Mouse (Mus musculus) T-cell, adult 2 months (primary cell): Measurements from ENCODE around the gene Zfp1.

Source experiments
- DNase-seq: peaks from one replicate; pipeline ENCODE4 v3.0.0; 2022; ENCODE audit warnings: low spot score

The Zfp1 gene

GRCm38 (mm10) chr8:111625694-111626527 lies 17.3 kb upstream of the Zfp1 start:
- DNase-seq: peak; percentile 62

- no peak for DNase-seq
These were observed 16.7 kb upstream of the Zfp1 start for GRCm38 (mm10) chr8:111626528-111626820.

DNA sequence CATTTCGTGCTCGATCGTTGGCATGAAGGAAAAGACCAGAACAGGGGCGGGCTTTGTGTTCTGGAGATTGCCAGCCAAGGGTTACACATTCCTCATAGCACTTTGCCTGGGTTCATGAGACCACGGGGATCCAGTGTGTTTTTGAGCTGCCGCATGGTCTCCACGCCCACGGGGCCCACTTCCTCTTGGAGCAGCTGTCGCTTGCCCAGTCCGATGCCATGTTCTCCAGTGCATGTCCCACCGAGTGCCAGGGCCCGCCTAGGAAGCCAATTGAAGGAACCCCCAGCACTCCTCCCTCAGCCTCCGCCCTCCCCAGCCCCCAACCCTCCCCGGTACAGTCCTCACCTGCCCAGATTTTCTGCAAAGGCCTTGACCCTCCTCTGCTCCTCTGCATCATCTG lies 16.3 kb upstream of the Zfp1 start:
- no peak for DNase-seq

DNA sequence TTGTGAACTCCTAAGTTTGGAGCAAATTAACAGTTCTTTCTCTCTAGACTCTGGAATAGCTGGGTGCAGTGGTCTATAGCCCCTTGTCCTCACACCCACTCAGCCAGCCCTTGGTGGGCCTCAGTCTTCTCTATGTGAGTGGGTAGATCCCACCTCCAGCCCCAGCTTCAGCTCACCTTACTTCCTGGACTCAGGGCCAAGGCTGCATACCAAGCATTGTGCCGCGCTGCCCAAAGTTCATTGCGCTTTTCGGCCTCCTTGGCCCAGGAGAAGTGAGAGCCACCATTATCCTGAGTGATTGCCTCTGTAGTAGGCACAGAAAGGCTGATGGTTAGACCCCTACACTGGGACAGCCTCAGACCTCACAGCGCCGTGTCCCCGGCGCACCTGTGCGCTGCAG lies 15.3 kb upstream of the Zfp1 start:
- no peak for DNase-seq

- no peak for DNase-seq
These were observed 14.8 kb upstream of the Zfp1 start for GRCm38 (mm10) chr8:111628401-111628800.

- DNase-seq: no peak
These were observed 14.2 kb upstream of the Zfp1 start for GRCm38 (mm10) chr8:111628894-111629501.

GRCm38 (mm10) chr8:111630105-111630521 lies 13.1 kb upstream of the Zfp1 start, which contains the start of gene Ldhd:
Gene Ldhd, minus strand, starts transcription at chr8:111630374.
- DNase-seq: no peak

GRCm38 (mm10) chr8:111631589-111631988 lies 11.6 kb upstream of the Zfp1 start:
- no peak for DNase-seq

GRCm38 (mm10) chr8:111632976-111633375 lies 10.2 kb upstream of the Zfp1 start:
- no peak for DNase-seq

- DNase-seq: no peak
These were observed 5.1 kb upstream of the Zfp1 start for GRCm38 (mm10) chr8:111638086-111638485.

DNA sequence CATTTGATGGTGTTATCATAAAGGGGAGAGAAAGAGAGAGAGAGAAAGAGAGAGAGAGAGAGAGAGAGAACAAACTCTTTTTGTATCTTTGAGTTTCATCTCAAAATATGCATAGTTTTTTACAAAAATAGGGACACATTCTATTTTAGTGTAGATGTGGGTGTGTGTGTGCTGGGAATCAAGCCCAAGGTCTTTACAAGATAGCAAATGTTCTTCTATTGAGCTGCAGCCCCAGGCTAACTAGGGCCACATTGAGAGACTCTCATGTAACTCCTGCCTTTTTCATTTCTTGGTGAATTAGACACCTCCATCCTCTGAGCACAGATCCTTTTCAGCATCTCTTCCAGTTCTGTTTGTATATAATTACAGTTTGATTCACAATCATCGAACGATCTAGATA lies 2.1 kb upstream of the Zfp1 start:
- no peak for DNase-seq

GRCm38 (mm10) chr8:111642496-111642895 lies 705 bp upstream of the Zfp1 start:
- DNase-seq: no peak

DNA sequence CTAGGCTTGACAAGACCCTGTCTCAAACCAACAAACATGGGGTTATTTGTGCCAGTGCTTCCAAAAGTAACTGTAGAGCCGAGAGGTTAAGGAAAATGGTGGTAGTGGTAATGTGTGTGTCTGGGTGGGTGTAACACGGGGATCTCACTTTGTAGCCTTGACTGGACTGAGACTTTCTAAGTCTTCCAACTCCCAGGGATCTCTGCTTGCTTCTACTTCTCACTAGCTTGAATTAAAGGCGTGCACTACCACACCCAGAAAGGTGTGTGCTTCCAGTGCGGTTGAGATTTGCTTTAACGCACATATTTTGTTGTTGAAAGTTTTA lies 300 bp upstream of the Zfp1 start:
- DNase-seq: no peak

DNA sequence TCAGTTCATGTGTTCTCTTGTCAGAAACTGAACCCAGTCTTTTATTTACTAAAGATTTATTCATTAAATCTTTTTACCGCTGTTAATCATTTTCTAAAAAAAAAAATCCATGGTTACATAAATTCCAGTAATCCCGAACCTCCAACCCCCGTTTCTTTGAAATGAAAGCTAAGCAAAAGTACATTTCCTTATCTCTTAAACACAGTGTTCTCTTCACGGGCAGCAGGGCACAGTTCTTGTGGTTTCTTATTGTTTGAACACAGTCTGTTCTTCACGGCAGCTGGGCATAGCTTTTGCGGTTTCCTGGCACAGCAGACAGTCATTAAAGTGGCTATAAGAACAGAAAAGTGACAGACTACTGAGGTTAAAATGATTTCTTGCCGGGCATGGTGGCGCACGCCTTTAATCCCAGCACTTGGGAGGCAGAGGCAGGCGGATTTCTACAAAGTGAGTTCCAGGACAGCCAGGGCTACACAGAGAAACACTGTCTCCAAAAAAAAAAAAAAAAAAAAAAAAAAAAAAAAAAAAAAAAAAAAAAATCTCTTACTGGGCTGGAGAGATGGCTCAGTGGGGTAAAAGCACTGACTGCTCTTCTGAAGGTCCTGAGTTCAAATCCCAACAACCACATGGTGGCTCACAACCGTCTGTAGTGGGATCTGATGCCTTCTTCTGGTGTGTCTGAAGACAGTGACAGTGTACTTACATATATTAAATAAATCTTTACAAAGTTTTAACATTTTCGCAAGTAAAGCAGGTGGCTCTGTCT lies 1.3 kb downstream of the Zfp1 start:
- DNase-seq: peak; percentile 82

- DNase-seq: peak; percentile 73
These were observed 2.5 kb downstream of the Zfp1 start for GRCm38 (mm10) chr8:111645715-111646114.

- DNase-seq: no peak
These were observed 5.6 kb downstream of the Zfp1 start for GRCm38 (mm10) chr8:111648834-111649233.

DNA sequence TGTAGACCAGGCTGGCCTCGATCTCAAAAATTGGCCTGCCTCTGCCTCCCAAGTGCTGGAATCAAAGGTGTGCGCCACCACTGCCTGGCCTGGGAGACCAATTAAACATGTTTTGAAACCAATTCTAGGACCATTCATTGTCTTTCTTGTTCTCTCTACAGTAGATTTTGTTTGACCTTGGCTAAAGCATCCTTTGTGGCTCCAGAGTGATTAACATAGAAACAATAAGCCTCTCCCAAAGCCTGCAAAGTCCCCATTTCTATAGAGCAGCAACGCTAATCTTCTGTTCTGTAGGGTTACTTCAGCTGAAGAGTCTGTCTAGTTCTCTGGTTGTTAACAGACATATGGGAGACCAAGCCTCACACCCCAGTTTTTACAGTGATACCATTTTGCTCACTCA lies 7.5 kb downstream of the Zfp1 start:
- DNase-seq: no peak

DNA sequence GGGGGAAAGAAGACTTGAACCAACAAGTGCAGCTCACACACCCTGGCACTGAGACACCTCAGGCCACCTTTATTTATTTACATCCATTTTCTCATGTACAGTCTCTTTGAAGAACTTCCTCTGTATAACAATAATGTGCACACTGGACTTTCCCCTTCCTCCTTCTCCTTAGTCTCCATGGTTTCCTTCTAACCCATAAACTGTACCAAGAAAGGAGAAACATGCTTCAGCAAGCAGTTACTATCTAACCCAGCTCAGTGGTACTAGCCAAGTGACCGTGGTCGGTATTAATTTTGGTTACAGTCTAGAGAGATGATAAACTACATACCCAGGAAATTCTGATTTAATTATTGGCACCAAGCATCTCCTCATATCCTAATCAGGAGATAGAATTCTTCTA lies 10.3 kb downstream of the Zfp1 start:
- no peak for DNase-seq

DNA sequence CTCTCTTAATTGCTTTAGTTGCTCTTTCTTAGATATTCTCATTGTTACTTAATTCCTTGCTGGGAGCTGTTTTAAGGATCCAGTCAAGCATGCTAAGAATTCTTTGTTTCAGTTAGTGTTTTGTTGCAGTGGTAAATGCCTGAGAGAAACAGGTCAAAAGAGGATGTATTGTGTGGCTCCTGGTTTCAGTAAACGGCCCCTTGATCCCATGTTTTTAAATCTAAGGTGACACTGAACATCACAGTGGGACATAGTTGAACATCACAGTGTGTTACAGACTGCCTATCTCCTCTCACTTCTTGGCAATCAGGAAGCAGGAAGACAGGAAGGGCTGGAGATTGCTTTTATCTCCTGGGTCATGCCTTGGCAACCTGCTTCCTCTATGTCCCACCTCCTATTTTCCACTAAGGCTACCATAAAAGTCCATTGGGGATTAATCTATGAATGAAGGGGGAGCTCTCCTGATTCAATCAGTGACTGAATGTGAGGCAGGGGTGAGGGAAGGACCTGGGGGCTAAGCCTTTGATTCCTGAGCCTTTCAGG lies 14.2 kb downstream of the Zfp1 start:
- DNase-seq: no peak

DNA sequence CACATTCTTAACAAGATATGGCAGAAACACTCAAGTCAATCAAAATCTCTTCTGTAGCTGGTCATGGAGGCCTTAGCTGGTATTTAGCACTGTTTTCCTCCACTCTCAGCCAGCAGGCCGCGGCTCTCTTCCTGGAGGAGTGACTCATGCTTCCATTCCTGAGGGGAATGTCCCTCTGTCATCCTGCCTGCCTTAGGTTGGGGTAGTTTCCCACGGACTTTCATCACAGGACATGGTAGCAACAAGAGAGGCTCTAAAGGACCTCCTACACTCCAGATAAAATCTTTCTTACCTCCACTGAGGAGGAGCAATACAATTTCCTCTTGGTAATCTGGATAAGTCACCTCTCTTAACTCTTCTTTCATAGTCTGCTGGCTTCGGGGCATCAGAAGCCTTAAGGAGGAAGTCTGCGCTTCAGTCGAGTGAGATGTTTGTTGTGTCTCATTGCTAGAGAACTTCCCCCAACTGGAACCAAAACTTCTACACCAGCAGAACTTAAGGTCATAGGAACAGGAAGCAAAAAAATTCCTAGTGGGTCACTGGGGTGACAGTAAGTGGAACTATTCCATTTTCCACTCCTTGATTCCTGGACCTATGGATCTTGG lies 15.7 kb downstream of the Zfp1 start:
- DNase-seq: no peak

GRCm38 (mm10) chr8:111662473-111662872 lies 19.3 kb downstream of the Zfp1 start:
- DNase-seq: peak; percentile 26

GRCm38 (mm10) chr8:111666751-111667150 lies 23.6 kb downstream of the Zfp1 start:
- DNase-seq: no peak

GRCm38 (mm10) chr8:111676237-111676636 lies 33.0 kb downstream of the Zfp1 start:
- peak; percentile 13 for DNase-seq
